Mouse (Mus musculus) lung, adult 2 months (tissue): ENCODE data around the gene Cacng8.

ENCODE experiments used
- CTCF ChIP-seq: fragments of 200-500 bp; IDR thresholded peaks from 2 replicates; pipeline ENCODE4 v1.5.1; 2011; ENCODE audit warnings: mild to moderate bottlenecking, low read length, control low read depth; ENCODE audit not compliant: insufficient read depth
- POLR2A ChIP-seq: fragments of 200-500 bp; IDR thresholded peaks from 2 replicates; pipeline ENCODE4 v1.6.1; 2011; ENCODE audit warnings: low read depth, mild to moderate bottlenecking, control low read depth, low read length, borderline replicate concordance; ENCODE audit errors: extremely low read depth

DNA sequence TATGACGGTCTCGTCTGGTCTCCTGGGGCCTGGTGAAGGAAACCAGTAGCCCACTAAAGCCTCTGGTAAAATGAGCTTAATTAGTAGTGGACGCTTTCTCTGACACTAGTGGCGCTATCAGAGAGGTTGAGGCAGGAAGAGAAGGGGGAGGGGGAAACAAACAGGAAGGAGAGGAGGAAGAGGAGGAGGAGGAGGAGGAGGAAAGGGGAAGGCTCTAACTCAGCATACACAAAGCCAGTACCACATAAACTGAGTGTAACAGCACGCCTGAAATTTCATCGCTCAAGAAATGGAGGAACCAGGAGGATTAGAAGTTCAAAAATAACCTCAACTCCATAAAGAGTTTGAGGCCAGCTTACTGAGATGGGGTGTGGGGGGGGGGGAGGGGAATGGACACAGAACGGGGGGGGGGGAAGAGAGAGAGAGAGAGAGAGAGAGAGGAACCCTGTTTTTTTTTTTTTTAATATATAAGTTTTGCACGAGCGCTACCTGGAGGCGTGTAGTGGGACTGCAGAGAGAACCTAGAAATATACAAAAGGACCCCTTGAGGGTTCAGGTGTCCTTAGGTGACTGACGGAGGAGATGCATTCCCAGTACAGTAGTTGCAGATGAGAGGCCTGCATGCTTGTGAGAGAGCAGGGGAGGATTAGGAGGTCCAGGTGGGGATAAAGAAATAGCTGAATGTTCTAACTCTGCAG lies 63.2 kb downstream of the Cacng8 start:
- no peak for TF ChIP-seq CTCF
- TF ChIP-seq POLR2A = no peak
